Mouse (Mus musculus) embryonic fibroblast, embryonic 13.5 days (primary cell): ENCODE data around the gene Galnt15. TPM values are rescaled to one million over a fixed set of nuclear protein-coding genes. Genes with fewer than 3 reads are reported as not detected.
A peak's percentile ranks its signal among the peaks of the same experiment; 100 is the strongest.

Experiments
- H3K27ac ChIP-seq: 2 replicates; pipeline ENCODE4 v1.5.1; 2012; ENCODE audit warnings: low read length, control low read depth, inconsistent platforms; ENCODE audit not compliant: insufficient read depth
- H3K4me1 ChIP-seq: 2 replicates; pipeline ENCODE4 v1.6.1; 2011; ENCODE audit warnings: low read length; ENCODE audit not compliant: control insufficient read depth, insufficient read depth
- H3K4me3 ChIP-seq: 2 replicates; pipeline ENCODE4 v1.5.1; 2011; ENCODE audit warnings: mild to moderate bottlenecking, control low read depth, low read length; ENCODE audit not compliant: insufficient read depth
- CTCF ChIP-seq: IDR thresholded peaks from 2 replicates; pipeline ENCODE4 v1.5.1; 2011; ENCODE audit warnings: mild to moderate bottlenecking, control low read depth, low read length, moderate library complexity, borderline replicate concordance; ENCODE audit not compliant: insufficient read depth
- POLR2A ChIP-seq: IDR thresholded peaks from 2 replicates; pipeline ENCODE4 v1.6.1; 2011; ENCODE audit warnings: low read depth, mild to moderate bottlenecking, control low read depth, low read length, moderate library complexity
- polyA plus RNA-seq: library from polyadenylated mRNA; stranded (reverse); fragments of >200 nt; gene quantifications from 2 replicates; pipeline ENCODE4 v1.2.4, GENCODE M21; 2011; ENCODE audit warnings: low read depth; ENCODE audit not compliant: missing spikeins, insufficient read length

Gene Galnt15
- polyA plus RNA-seq, 1 experiment = not detected

DNA sequence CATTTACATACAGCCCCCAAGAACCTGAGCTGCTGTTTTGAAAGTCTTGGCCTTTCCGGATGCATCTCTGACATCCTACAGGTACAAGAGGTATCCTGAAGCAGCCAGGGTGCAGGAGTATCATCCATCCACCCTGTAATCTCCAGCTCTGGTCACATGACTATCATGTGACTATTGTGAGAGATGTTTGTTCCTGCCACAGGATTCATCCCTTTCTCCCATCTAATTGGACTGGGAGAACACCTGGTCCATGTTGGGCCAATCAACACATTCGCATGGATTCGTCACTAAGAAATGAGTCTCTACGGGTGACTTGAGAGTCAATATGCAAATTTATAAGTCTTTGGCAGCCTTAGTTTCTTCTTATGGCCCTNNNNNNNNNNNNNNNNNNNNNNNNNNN is 32.6 kb downstream of the Galnt15 start:
- no peak overlapping the region for H3K4me3 ChIP-seq
- no peak overlapping the region for H3K27ac ChIP-seq
- TF ChIP-seq POLR2A (no peak), CTCF (no peak)
- no peaks in the 10 kb centered on the region for H3K4me1 ChIP-seq

DNA sequence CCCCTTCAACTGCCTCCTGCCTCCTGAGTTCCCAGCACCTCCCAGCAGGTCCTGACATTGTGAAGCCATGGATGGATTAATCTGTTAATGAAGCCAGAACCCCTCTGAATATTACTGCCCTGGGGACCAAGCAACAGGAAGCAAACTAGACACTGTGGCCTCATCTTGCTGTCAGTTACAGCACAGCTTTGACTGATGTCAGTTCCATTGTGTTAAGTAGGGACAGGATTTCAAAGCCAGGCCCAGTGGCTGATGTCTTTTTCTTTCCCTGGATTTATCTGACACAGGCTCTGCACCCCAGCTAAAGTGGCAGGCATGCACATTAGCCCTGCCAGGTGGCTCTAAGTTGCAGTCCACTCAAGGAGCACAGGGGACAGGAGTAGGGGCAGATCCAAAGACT is 44.0 kb downstream of the Galnt15 start:
- Histone ChIP-seq H3K27ac (no peak overlapping the region), H3K4me3 (no peak overlapping the region), H3K4me1 (no peaks in the 10 kb centered on the region)
- no peak for TF ChIP-seq POLR2A
- TF ChIP-seq CTCF = no peak

DNA sequence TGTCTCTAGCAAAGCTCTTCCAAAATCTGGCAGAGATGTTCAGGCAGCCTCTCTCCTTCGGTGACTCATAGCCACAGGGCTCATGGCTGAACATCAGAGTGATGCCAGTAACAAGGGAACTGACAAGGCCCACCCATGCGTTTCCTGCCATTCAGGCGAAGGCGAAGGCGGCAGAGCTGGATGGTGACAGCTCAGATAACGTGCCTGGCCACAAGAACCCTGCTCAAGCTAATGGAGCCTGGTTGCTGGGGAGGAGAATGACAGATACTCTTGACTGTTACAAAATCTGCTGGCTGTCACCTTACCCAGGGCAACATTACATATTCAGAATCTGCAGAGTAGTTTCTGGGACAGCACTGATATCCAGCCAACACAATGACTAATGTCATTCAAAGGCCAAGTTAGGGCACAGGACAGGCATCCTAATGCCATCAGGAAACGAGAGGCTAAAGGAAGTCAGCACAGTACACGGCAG is 44.5 kb downstream of the Galnt15 start:
- TF ChIP-seq CTCF (no peak), POLR2A (no peak)
- Histone ChIP-seq H3K27ac (no peak overlapping the region), H3K4me3 (no peak overlapping the region), H3K4me1 (no peaks in the 10 kb centered on the region)

DNA sequence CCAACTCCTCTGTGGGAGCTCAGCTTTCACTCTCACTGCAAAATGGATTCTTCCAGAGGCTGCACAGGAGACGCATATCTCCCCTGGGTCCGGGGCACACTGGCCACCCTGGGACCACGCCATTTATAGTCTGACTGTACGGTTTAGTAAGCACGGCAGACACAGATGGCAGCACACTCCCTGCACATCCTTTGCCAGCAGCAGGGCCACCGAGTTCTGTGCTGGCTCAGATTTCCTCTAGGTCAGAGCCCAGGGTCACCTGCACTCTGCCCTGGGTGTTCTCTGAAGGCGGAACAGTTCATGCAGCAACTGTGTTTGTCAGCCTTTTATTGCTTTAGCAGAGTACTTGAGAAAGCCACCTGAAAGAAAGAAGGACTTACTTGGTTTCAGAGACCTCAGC is 45.1 kb downstream of the Galnt15 start:
- TF ChIP-seq POLR2A = no peak
- no peak for TF ChIP-seq CTCF
- Histone ChIP-seq H3K27ac (no peak overlapping the region), H3K4me3 (no peak overlapping the region), H3K4me1 (no peaks in the 10 kb centered on the region)

DNA sequence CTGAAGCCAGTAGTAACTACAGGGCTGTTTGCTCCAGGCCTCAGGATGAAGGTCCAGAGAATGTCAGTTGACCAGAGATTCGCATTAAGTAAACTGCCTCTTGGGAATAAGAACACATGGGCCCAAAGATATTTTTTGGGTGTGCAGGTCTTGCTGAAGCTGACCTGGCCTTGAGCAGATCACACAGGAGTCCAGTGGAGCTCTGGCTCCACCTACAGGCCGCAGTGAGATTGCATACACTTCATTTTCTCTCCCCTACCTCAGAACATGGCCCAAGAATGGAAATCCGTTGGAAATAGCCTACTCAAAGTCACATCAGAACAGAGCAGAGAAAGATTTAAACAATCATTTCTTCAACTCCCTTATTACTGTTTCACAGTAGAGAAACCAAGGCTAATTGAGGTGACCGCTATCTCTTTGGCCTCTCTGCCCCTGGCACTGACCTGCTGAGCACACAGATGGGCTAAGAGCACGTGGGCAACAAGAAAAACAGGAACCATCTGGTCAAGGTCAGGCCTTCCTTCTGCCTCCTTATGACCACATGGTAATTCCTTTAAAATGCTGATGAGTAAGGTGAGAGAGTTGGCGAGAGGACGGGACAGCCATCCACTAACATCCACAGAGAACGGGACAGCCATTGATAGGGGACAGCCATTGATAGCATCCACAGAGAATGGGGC is 48.2 kb downstream of the Galnt15 start:
- TF ChIP-seq POLR2A (no peak), CTCF (peak; percentile 82)
- H3K27ac ChIP-seq = no peak overlapping the region
- H3K4me3 ChIP-seq = no peak overlapping the region
- H3K4me1 ChIP-seq = no peaks in the 10 kb centered on the region

DNA sequence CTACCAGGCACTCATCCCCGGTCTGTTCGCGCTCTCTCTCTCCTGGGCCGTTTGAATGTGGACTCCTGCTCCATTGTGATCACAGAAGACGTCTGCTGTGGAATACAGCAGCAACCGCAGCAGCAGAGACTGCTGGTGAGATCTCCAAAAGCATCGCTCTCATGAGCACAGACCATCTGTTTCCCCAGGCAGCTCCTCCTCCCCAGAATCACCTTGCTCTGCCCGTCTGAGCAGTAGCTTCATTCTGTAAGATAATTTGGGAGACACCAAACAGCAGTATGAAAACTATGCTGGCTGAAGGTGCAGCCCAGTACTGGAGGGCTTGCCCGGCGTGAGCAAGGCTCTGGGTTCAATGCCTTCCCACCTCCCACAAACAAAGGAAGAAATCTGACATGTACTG is 52.2 kb downstream of the Galnt15 start:
- H3K27ac ChIP-seq = no peak overlapping the region
- H3K4me1 ChIP-seq = no peaks in the 10 kb centered on the region
- no peak for TF ChIP-seq CTCF
- no peak for TF ChIP-seq POLR2A
- no peak overlapping the region for H3K4me3 ChIP-seq

DNA sequence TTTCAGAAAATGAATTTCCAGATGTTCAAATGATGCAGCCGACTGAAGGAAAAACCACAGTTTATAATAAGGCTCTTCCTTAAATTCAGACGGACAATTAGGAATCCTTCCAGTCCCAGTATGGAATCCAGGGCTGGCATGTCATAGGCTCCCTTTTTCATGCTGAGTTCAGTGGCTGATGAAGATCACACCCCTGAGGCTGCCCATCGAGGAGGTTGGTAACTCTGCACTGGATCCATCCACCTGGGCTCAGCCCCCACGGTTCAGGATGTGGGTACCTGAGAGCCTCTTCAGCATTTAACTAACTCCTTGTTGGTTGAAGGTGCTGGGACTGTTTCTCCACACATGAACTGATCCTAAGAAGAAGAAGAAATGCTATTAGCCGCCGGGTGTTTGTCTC is 54.1 kb downstream of the Galnt15 start:
- H3K27ac ChIP-seq = no peak overlapping the region
- H3K4me1 ChIP-seq = no peaks in the 10 kb centered on the region
- no peak overlapping the region for H3K4me3 ChIP-seq
- TF ChIP-seq CTCF = no peak
- TF ChIP-seq POLR2A = no peak

DNA sequence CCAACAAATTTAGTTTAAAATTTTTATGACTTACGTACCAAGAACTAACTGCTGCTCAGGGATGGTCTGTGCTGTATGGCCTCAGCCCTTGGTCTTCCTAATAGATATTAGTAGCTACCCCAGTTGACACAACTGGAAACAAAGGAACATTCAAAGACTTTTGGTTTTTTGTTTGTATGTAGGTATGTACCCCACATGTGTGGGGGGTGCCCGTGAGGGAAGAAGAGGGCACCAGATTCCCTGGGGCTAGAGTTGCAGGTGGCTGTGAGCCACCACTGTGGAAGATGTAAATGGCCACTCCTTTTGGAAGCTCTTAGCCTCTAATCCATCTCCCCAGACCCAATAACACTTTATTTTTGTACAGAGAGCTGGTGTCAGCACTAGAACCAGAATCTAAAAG is 54.7 kb downstream of the Galnt15 start:
- H3K4me3 ChIP-seq = no peak overlapping the region

DNA sequence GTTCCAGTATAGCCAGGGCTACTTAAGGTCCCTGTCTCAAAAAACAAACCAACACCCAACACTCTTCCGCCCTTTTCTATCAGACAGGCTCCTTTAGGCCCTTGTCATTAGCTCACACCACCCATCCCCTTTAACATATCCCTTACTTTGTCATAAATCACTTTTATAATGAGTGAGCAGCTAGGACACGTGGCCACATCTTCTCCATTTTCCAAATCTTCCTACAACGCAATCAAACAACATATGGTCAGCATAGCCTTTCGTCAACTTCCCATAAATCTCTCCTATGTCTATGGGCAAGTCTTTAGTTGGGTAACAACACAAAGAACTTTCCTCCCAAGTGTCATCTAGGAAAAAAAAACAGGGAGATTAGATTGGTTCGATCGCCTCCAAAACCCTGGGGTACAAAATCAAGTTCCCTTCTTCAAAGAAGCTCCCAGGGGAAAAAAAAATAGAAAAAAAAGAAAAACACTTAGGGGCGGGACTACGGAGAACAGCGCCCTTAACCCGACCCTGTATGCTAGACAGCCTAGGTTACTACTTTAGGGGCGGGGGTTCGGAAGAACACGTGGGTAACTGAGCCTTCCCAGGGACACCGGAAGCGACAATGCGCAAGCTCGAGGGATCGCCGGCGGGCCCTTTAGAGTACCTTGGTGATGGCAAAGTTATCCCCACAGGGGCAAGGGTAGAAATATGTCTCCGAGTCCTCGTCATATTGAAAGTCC is 56.1 kb downstream of the Galnt15 start, which contains the start of gene Oxnad1:
Oxnad1 (plus strand) TSS at position 614 of the 725 bp plus-strand sequence.
- TF ChIP-seq POLR2A (no peak), CTCF (no peak)
- Histone ChIP-seq H3K4me1 (0 out of 2 replicates have a peak, but pooled peaks cover 2% of the 10 kb centered on the region), H3K4me3 (peak within 1 kb of the TSS; percentile 87), H3K27ac (peak within 1 kb of the TSS; percentile 85)

More for the DNA sequence above, 54.7 kb downstream of the Galnt15 start:
- TF ChIP-seq CTCF = no peak
- TF ChIP-seq POLR2A = no peak
- Histone ChIP-seq H3K27ac (no peak overlapping the region), H3K4me1 (no peaks in the 10 kb centered on the region)
